Mouse (Mus musculus) liver, embryonic 12.5 days (tissue): ENCODE results near the gene Epha5. TPM values are rescaled to one million over a fixed set of nuclear protein-coding genes. Genes with fewer than 3 reads are reported as not detected.

Source experiments
- ATAC-seq: fragments of 200-750 bp; cut with Nextera tagmentation; 2 replicates; pipeline ENCODE4 v1.8.0; 2017; ENCODE audit warnings: moderate number of reproducible peaks, mild to moderate bottlenecking, moderate library complexity
- H3K27ac ChIP-seq: fragments of 300-500 bp; sonication (generic); 2 replicates; pipeline ENCODE4 v1.5.1; 2016; ENCODE audit warnings: mild to moderate bottlenecking
- H3K27me3 ChIP-seq: fragments of 300-500 bp; sonication (generic); replicated peaks from 2 replicates; pipeline ENCODE4 v1.6.1; 2016; ENCODE audit warnings: mild to moderate bottlenecking, moderate library complexity
- H3K36me3 ChIP-seq: fragments of 300-500 bp; sonication (generic); 2 replicates; pipeline ENCODE4 v1.6.1; 2016; ENCODE audit warnings: mild to moderate bottlenecking, moderate library complexity
- H3K4me1 ChIP-seq: fragments of 300-500 bp; sonication (generic); 2 replicates; pipeline ENCODE4 v1.6.1; 2016
- H3K4me2 ChIP-seq: fragments of 300-500 bp; sonication (generic); 2 replicates; pipeline ENCODE4 v1.6.1; 2016; ENCODE audit warnings: mild to moderate bottlenecking, moderate library complexity
- H3K4me3 ChIP-seq: fragments of 300-500 bp; sonication (generic); 2 replicates; pipeline ENCODE4 v1.5.1; 2016; ENCODE audit warnings: mild to moderate bottlenecking, moderate library complexity
- H3K9ac ChIP-seq: fragments of 300-500 bp; sonication (generic); 2 replicates; pipeline ENCODE4 v1.6.1; 2016; ENCODE audit warnings: mild to moderate bottlenecking, moderate library complexity
- H3K9me3 ChIP-seq: fragments of 300-500 bp; sonication (generic); replicated peaks from 2 replicates; pipeline ENCODE4 v1.6.1; 2016; ENCODE audit warnings: mild to moderate bottlenecking, moderate library complexity
- WGBS: fragments of 180-500 bp; shearing (Covaris S2); methylation state at CpG from one replicate; pipeline ENCODE4 v1.1.7; 2016; ENCODE audit not compliant: insufficient replicate concordance; 5-methylcytosine and 5-hydroxymethylcytosine counted together
- polyA plus RNA-seq: library from polyadenylated mRNA; unstranded; fragments of >200 nt; fragmentation: Nextera tagmentation; extraction: Ambion mirVana; gene quantifications from 2 replicates; pipeline ENCODE4 v1.2.1, GENCODE M21; 2016

Epha5 gene
- polyA plus RNA-seq: 0.08 TPM in 1 of 2 replicates, not detected in the other

DNA sequence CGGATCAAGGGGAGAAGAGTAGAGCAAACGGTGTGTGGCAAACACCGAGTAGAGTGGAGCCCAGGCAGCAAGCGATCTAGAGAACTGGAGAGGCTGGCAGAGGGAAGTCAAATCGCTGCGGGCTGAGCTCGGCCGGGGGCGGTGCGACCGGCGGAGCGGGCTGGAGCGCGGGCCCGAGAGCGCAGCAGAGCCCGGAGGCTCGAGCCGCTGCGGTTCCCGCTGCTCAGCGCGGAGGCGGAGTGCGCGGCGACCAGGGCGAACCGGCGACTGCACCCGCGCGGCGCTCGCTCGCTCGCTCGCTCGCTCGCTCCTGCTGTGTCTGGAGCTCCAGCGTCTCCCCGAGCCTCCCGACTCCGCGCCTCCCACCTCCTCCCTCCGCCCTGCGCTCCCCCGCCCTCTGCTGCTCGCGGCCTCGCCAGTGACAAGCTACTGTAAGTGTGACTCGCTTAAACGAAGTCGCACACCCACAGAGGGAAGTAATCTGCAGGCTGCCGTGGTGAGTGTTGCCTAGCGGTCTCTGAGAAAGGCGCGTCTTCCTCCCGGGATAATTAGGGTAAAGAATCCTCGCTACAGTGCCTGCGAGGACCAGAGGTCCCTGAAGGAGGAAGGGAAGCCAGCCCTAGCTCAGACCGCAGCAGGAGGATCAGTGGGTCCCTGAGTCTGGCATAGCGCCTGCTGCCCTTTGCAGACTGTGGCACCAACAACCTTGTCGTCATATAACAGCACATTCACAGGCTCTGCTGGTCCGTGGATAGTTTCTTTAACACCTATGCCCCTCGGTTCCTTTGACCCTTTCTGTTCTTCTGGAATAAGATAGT is at the start of gene Epha5:
Epha5 (minus strand) TSS at position 321 of the 818 bp plus-strand sequence.
- H3K36me3 ChIP-seq: no peaks in the 10 kb centered on the region
- H3K9ac ChIP-seq: no peak within 1 kb of the TSS
- H3K4me2 ChIP-seq: peak within 1 kb of the TSS; percentile 64
- H3K27ac ChIP-seq: no peak within 1 kb of the TSS
- H3K27me3 ChIP-seq: peaks cover 35% of the 10 kb centered on the region
- WGBS: 1% methylated on average over 63 of the region's 67 CpGs
- H3K4me3 ChIP-seq: peak within 1 kb of the TSS; percentile 42
- ATAC-seq: peak; percentile 80
- H3K4me1 ChIP-seq: no peaks in the 10 kb centered on the region
- no peaks in the 10 kb centered on the region for H3K9me3 ChIP-seq

DNA sequence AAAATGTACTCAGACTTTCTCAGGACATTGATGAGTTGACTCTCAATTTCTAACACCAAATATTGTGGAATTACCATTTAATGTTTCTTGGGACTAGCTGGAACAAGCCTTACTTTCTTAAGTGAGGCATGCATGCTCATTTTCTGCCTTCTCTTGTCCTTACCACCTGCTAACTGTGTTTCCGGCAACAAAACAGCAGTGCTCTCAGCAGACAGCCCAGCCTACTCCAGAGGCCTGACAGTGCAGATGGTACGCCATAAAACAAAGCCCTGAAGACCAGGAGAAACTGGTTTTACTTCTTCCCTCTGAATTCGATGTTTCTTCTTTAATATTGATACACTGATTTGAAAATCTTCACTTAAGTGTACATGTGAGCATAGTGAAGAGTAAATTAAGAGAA is 39.0 kb upstream of the Epha5 start:
- Histone ChIP-seq H3K4me2 (no peak overlapping the region), H3K4me3 (no peak overlapping the region), H3K9me3 (no peaks in the 10 kb centered on the region), H3K9ac (no peak overlapping the region), H3K27me3 (no peaks in the 10 kb centered on the region), H3K4me1 (no peaks in the 10 kb centered on the region), H3K27ac (no peak overlapping the region), H3K36me3 (no peaks in the 10 kb centered on the region)
- 67% methylated on average over 3 of the region's 3 CpGs for WGBS
- ATAC-seq: no peak

DNA sequence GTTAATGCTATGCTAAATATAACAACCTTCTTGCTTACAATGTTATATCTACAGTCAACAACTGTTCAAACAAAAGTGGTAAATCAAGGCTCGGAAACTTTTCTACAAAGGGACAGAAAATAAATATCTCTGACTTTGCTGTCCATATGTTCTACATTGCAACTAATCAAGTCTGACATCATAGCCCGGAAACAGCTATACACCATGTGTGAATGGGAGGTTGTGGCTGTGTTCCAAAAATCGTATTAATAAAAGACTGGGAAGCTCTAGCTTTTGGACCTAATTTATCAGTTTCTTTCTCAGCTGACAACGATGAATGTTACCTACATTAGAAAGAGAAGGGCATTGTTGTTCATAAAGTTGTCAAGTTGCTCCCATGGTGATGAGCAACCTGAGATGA is 37.5 kb upstream of the Epha5 start:
- ATAC-seq: no peak
- Histone ChIP-seq H3K36me3 (no peaks in the 10 kb centered on the region), H3K9me3 (no peaks in the 10 kb centered on the region), H3K9ac (no peak overlapping the region), H3K27ac (no peak overlapping the region), H3K27me3 (no peaks in the 10 kb centered on the region), H3K4me3 (no peak overlapping the region), H3K4me2 (no peak overlapping the region), H3K4me1 (no peaks in the 10 kb centered on the region)
- 71% methylated on average over 4 of the region's 4 CpGs for WGBS

- no peaks in the 10 kb centered on the region for H3K9me3 ChIP-seq
- H3K9ac ChIP-seq: no peak overlapping the region
- no peaks in the 10 kb centered on the region for H3K36me3 ChIP-seq
- ATAC-seq: no peak
- H3K27me3 ChIP-seq: no peaks in the 10 kb centered on the region
- no peak overlapping the region for H3K4me2 ChIP-seq
- WGBS: 55% methylated on average over 2 of the region's 2 CpGs
- no peak overlapping the region for H3K4me3 ChIP-seq
- no peaks in the 10 kb centered on the region for H3K4me1 ChIP-seq
- no peak overlapping the region for H3K27ac ChIP-seq
Observed at GRCm38 (mm10) chr5:84453839-84454238, 36.7 kb upstream of the Epha5 start.

- Histone ChIP-seq H3K4me2 (no peak overlapping the region), H3K4me3 (no peak overlapping the region), H3K36me3 (no peaks in the 10 kb centered on the region), H3K9me3 (no peaks in the 10 kb centered on the region), H3K4me1 (no peaks in the 10 kb centered on the region), H3K27ac (no peak overlapping the region), H3K9ac (no peak overlapping the region), H3K27me3 (no peaks in the 10 kb centered on the region)
- ATAC-seq: no peak
- WGBS: 63% methylated on average over 2 of the region's 2 CpGs
Observed at GRCm38 (mm10) chr5:84440232-84440631, 23.1 kb upstream of the Epha5 start.

DNA sequence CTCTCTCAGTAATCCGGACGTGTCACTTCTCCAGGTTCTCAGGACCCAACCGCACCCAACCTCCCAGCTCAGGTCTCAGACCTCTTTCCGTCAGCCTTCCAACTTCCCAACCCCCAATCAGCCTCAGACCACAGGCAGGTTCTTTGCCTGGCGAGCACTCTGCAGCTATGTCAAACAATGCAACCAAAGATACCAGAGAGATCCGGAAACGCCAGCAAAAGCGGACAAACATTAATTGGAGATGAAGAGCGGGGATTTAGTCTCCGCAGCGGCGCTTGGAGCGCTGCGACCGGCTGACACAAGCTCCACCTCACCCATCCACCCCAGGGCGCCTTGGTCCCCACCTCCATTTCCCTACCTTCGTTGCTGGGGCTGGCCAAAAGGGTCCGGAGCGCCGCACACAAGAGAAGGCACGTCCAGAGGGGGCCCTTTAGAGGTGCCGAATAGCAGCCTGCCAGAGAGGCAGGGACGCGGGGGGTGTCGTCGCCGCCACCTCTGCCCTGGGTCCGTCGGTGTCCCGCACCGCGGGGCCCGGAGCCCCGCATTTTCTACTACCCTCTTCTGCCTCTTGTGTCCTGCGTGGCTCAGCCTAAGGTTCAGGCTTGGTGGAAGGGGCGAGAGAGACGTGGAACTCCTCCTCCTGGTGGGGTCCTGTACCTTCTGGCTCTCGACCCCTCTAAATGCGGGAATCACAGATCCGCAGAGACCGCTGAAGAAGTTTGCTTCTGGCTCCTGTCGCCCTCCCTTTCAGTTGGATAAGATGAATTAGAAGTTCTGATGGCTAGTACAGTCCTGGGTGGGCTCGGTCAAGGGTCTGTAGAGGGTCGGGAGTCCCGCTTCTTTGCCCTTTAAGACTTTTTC is 991 bp downstream of the Epha5 start:
- WGBS: under 1% methylated on average over 45 of the region's 45 CpGs
- Histone ChIP-seq H3K9me3 (no peaks in the 10 kb centered on the region), H3K27me3 (peaks cover 35% of the 10 kb centered on the region), H3K9ac (no peak overlapping the region), H3K4me3 (peak overlapping the region; percentile 42), H3K4me2 (peak overlapping the region; percentile 64), H3K27ac (no peak overlapping the region), H3K36me3 (no peaks in the 10 kb centered on the region), H3K4me1 (no peaks in the 10 kb centered on the region)
- ATAC-seq: no peak

- no peak overlapping the region for H3K4me2 ChIP-seq
- no peak overlapping the region for H3K27ac ChIP-seq
- 14% methylated on average over 8 of the region's 8 CpGs for WGBS
- no peaks in the 10 kb centered on the region for H3K9me3 ChIP-seq
- ATAC-seq: no peak
- peaks cover 35% of the 10 kb centered on the region for H3K27me3 ChIP-seq
- no peak overlapping the region for H3K4me3 ChIP-seq
- no peaks in the 10 kb centered on the region for H3K36me3 ChIP-seq
- no peaks in the 10 kb centered on the region for H3K4me1 ChIP-seq
- H3K9ac ChIP-seq: no peak overlapping the region
Observed at GRCm38 (mm10) chr5:84414931-84415431, 2.2 kb downstream of the Epha5 start.

GRCm38 (mm10) chr5:84413026-84413425 is 4.2 kb downstream of the Epha5 start:
- Histone ChIP-seq H3K36me3 (no peaks in the 10 kb centered on the region), H3K4me1 (no peaks in the 10 kb centered on the region), H3K4me2 (no peak overlapping the region), H3K27me3 (peaks cover 35% of the 10 kb centered on the region), H3K9me3 (no peaks in the 10 kb centered on the region), H3K4me3 (no peak overlapping the region), H3K27ac (no peak overlapping the region), H3K9ac (no peak overlapping the region)
- WGBS: 51% methylated on average over 1 of the region's 1 CpGs
- no peak for ATAC-seq

DNA sequence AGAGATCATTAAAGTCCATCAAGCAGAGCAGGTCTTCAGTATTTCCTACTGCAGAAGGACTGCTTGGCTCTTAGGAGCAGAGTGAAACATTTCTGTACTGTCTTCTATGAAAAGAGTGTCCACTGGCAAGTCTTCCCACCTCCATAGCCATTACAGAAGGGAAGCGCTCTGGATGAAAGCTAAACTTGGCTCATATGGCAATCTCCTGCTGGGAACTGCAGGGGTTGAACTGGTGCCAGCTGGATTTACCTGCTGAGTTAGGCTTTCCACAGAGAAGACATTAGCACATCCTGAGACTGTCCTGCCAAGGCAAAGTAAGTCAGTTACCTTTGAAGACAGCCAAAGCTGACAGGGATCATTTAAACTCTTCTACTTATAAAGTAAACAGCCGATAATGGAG is 8.8 kb downstream of the Epha5 start:
- WGBS: 36% methylated on average over 2 of the region's 2 CpGs
- Histone ChIP-seq H3K4me3 (no peak overlapping the region), H3K4me2 (no peak overlapping the region), H3K9ac (no peak overlapping the region), H3K27me3 (no peaks in the 10 kb centered on the region), H3K9me3 (no peaks in the 10 kb centered on the region), H3K27ac (no peak overlapping the region), H3K36me3 (no peaks in the 10 kb centered on the region), H3K4me1 (no peaks in the 10 kb centered on the region)
- no peak for ATAC-seq

GRCm38 (mm10) chr5:84397085-84397484 is 20.1 kb downstream of the Epha5 start:
- H3K4me2 ChIP-seq: no peak overlapping the region
- H3K4me1 ChIP-seq: no peaks in the 10 kb centered on the region
- no peak overlapping the region for H3K9ac ChIP-seq
- 55% methylated on average over 1 of the region's 1 CpGs for WGBS
- no peaks in the 10 kb centered on the region for H3K27me3 ChIP-seq
- no peaks in the 10 kb centered on the region for H3K36me3 ChIP-seq
- H3K9me3 ChIP-seq: no peaks in the 10 kb centered on the region
- ATAC-seq: no peak
- no peak overlapping the region for H3K4me3 ChIP-seq
- no peak overlapping the region for H3K27ac ChIP-seq

GRCm38 (mm10) chr5:84365334-84365733 is 51.8 kb downstream of the Epha5 start:
- WGBS: 44% methylated on average over 5 of the region's 5 CpGs
- no peaks in the 10 kb centered on the region for H3K9me3 ChIP-seq
- ATAC-seq: no peak
- no peak overlapping the region for H3K9ac ChIP-seq
- H3K4me1 ChIP-seq: no peaks in the 10 kb centered on the region
- no peak overlapping the region for H3K27ac ChIP-seq
- H3K4me2 ChIP-seq: no peak overlapping the region
- no peaks in the 10 kb centered on the region for H3K27me3 ChIP-seq
- no peak overlapping the region for H3K4me3 ChIP-seq
- H3K36me3 ChIP-seq: no peaks in the 10 kb centered on the region

- Histone ChIP-seq H3K36me3 (no peaks in the 10 kb centered on the region), H3K9me3 (no peaks in the 10 kb centered on the region), H3K27me3 (no peaks in the 10 kb centered on the region), H3K4me2 (no peak overlapping the region), H3K4me3 (no peak overlapping the region), H3K27ac (no peak overlapping the region), H3K4me1 (no peaks in the 10 kb centered on the region), H3K9ac (no peak overlapping the region)
- 75% methylated on average over 3 of the region's 3 CpGs for WGBS
- no peak for ATAC-seq
Observed at GRCm38 (mm10) chr5:84359430-84359829, 57.8 kb downstream of the Epha5 start.
